ENCODE assay signal across 9 mouse cellular contexts in the genomic region with DNA sequence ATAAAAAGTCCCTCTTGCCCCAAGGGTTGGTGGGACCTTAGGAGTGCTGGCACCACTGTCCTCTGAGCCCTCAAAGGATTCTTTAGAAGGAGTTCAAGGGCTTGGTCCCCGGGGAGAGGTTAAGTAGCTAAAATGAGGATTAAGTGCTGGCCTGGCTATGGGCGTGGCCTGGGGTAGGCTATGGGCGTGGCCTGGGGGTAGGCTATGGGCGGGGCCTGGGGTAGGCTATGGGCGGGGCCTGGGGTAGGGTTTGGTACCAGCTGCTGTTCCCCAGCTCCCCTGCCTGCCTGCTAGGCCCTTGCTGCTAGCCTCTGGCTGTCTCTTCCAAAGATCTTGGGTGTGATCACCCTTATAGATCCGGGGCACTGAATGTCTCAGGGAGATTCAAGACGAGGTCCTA. TPM values are rescaled to one million over a fixed set of nuclear protein-coding genes. Genes with fewer than 3 reads are reported as not detected.
DNase-seq lines count a peak whose midpoint lies in the region; ATAC-seq lines count a peak whose summit lies in the region.
"Had no signal": no experiment of that assay in that cellular context is flagged by ENCODE, and none has a peak within 500 bp of the region (broad histone marks: within the 10 kb centered on the region; RNA-seq: fewer than 3 reads in every experiment).

No protein-coding gene starts in this region.

- DNase-seq in kidney, postnatal 10 days: peak; percentile 39
- DNase-seq in kidney, adult 9 months: no peak
- DNase-seq in B cell, adult 2 months: peak; percentile 84 to 86
- peak; percentile 60 for DNase-seq in embryo, embryonic 11 days
- DNase-seq in lung, postnatal 14 days: peak; percentile 28
- DNase-seq in gastrocnemius, postnatal 10 days: no peak
- DNase-seq in layer of hippocampus, postnatal 25 days (ENCODE audit: extremely low spot score in 1 of 2, low spot score in 1 of 2): no peak

- ATAC-seq in inflammation-experienced regulatory T-cells, adult 6 months: no peak
- ATAC-seq: Patski had no signal

RNA-seq across cellular contexts. Expression of gene Cbx4, which starts 25.3 kb away (rescaled TPM):
- total RNA-seq in gastrocnemius, postnatal 10 days (2021): 1 to 10 TPM; 6.2 to 9.1 TPM
- polyA plus RNA-seq in inflammation-experienced regulatory T-cells, adult 6 months (2017; shearing (Covaris generic)): 1 to 10 TPM; 2.0 to 3.6 (median 2.3) TPM
- total RNA-seq in layer of hippocampus, postnatal 25 days (2021): 10 to 100 TPM; 62.1 to 67.7 TPM

Comparison
In these comparisons a context has a peak if more than half of its experiments do, and no peak if none do; other contexts are left out.
1. DNase-seq: peak in kidney, postnatal 10 days (single experiment), B cell, adult 2 months (2 of 2), embryo, embryonic 11 days (single experiment) and lung, postnatal 14 days (single experiment); none in kidney, adult 9 months (single experiment), gastrocnemius, postnatal 10 days (single experiment) and layer of hippocampus, postnatal 25 days (0 of 2).
2. RNA of gene Cbx4, which starts 25.3 kb away (total RNA-seq): 62.1 to 67.7 TPM in layer of hippocampus, postnatal 25 days; 6.2 to 9.1 TPM in gastrocnemius, postnatal 10 days; every median in the first group is over 4 times any median in the second.